Mouse (Mus musculus): ENCODE measurements around the gene Thada.
"Not testable (repeated sequence)": the region's sequence is repeated elsewhere in the genome, so short reads cannot be mapped to it uniquely, and the experiment has no call there.

Thada gene

DNA sequence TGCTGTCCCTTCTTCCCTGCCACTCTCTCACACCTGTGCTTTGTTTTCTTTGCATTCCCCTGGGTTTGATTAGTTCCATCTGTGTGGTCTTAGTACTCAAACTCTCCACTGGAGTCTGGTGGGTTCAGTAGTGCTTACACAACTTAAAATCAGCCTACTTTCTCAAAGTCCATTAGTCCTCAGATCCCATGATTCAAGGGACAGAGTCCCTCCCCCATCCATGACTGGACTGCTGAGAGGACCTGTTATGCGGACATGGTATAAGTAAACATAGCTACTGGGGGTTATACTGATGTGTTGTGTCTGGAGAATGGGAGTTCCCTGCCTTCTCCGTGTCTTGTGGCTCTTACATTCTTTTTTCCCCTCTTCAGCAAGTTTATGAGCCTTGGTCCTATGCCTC, 237.8 kb downstream of the Thada start:
- CTCF ChIA-PET: no interaction called here

DNA sequence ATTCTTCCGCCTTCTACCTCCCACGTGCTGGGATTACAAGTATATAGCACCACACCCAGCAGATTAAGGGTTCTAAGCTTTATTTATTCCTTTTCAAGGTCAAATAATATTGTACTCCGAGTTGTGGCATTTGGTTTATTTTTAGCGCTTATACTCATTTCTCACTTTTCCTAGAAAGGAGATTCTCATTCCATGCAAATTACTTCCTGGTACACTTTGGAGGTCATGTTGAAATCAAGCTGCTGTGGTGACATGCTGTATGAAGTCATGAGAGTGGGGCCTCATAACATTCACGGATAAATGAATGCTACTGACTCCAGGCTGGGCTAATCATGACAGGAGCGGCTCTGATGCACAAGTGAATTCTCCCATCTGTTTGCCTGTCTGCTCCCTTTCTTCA, 239.3 kb downstream of the Thada start:
- CTCF ChIA-PET: no interaction called here

DNA sequence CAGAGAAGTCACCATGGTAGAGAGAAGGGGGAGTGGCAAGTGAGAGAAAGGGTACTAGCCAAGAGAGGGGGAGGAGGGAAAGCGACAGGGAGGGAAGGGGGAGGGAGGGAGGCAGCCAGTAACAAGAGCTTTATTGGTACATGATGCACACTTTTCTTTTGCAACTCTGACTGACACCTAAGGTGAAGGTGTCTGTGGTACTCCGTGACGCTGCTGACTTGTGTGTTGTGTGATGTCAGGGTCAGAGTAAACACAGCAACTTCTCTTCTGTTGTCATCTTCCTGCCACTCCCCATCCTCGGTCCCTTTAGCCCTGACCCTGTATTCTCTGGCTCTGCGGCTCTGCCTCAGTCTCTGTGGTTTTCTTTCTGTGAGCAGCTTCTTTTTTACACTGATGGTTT, 239.8 kb downstream of the Thada start:
- CTCF ChIA-PET: no interaction called here

DNA sequence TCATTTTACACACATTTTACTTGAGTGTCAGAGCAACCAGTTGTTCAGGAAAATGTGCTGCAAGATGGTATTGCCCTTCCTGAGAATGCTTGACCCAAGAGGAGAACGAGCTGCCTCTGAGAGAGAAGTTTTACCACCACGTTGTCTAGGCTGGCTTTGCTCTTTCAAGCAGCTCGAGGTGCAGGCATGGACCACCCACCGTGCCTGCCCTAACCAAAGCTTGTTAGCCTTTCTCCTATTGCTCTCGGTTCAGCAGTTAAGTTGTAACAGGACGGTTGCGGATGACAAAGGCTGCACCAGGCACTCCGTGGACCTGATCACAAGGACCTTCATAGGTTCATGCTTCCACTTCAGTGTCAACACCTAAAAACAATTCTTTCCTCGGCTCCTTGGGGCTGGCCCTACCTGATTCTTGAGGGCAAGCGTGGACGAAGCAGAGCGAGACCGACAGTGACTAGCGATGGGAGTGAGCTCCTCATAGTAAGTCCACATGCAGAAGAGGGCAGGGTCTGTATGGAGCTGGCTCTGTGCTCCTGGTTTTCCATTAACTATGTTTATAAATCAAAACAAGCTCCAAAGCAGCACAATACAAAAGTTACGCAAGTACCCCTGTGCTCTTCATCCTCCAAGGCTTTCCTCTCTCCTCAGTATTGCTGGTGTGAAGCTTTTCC, 241.7 kb downstream of the Thada start:
- CTCF ChIA-PET: interaction anchor here (0.5 kb wide), 1 partner anchor 518 kb away, joined by 4 read pairs; no protein-coding TSS in a partner anchor

DNA sequence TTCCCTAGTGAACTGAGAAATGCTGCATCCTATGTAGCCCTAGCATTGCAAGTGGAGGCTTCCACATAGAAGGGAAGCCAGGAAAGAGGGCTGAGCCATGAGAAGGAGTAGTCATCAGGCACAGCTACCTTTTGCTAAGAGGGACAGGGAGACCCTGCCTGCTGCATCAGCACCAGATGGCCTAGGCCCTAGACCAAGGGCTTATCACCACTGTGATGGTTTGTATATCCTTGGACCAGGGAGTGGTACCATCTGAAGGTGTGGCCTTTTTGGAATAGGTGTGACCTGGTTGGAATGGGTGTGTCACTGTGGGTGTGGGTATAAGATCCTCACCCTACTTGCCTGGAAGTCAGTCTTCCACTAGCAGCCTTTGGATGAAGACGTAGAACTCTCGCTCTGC, 247.2 kb downstream of the Thada start:
- CTCF ChIA-PET: not testable (repeated sequence)

DNA sequence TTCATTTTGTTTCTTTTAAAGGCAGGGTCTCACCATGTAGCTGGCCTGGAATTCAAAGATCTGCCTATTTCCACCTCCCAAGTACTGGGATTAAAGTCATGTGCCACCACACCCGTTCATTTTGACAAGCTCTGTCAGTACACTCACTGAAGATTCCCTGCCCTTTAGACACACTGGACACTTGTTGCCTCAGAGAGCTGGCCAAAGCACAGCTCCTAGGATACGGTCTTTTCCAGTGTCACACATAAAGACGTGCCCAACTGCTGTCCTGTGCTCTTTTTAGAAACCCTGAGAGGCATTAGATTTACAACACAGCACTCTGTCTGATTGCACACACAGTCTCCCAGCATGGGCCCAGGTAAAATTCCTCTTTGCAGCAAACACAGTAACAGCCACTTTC, 248.3 kb downstream of the Thada start:
- CTCF ChIA-PET: no interaction called here

DNA sequence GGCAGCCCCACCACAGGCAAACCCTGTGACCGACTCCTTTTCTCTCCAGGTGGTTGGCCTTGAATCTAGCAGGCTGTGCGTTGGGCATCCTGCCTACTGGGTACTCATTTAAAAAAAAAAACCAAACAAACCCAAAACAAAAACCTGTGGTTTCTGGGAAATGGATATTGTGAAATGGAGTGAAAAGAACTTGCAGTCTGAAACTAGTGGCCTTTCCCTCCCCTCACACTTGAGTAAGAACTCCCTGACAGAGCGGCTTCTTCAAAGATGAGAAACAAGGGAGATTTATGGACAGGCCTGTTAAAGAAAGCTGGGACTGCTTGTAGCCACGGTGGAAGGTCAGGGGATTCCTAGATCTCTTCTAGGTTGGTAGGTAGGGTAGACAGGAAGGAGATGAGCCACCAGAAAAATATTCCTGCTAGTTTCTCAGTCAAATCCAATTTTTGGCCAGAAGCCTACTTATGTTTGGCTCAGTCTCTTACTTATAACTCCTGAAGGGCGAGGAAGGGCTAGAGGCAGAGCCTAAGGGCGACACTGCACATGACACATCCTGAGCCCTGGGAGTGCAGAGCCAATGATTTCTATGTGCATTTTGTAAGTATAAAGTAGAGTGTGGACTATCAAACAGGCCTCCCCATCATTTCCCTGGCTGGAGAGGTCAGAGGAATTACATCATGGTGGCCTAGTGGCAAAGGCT, 250.6 kb downstream of the Thada start:
- CTCF ChIA-PET: no interaction called here

DNA sequence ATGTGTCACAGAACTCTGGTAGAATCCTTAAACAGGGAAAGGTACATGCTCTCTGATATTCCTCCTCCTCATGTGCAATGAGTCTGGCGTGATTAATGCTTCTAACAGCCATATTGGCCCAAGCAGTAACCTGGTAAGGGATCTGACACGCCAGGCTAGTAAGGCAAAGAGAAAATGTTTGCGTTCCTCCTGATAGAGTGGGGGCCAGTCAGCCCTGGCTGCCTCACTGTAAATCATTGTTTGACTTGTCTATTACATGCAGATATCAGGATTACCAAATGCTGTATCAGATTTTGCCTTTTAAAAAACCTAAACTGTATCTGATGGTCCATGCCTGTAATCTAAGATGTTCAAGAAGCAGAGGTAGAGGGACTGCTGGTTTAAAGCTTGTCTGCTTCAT, 252.5 kb downstream of the Thada start:
- CTCF ChIA-PET: no interaction called here

DNA sequence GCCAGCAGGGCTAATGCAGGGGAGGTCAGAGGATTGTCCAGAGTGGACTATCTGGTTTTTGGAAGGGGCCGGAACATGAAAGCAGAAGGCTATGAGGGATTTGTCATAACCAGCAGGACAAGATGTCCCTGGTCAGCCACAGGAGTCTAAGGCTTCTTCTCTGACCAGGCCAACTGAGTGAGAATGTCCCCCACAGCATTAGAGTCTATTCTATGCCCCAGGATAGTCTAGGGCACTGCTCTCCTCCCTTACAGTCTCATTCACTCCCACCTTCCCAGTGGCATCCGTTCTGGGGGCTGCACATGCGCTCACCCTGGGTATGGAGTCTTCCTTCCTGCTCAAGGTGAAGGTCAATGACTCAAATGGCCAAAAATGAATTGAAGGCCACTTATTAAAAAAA, 258.4 kb downstream of the Thada start:
- CTCF ChIA-PET: no interaction called here

DNA sequence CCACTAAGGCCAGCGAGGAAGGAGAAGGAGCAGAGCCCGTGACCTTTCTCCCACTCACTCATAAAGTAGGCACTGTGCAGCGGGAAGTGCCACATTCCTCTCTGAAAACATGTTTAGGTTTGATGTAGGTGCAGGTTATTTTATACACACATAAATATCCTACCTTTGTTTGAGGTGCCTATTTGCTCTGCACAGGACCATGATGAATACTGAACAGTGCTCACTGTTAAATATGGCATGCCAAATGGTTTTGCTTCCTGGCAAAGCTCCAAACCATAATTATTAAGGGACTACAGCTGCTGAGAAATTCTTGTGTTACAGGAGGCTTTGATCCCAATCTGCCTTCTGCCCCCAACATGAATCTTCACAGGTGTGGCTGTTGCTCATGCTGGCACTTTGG, 259.8 kb downstream of the Thada start:
- CTCF ChIA-PET: no interaction called here

DNA sequence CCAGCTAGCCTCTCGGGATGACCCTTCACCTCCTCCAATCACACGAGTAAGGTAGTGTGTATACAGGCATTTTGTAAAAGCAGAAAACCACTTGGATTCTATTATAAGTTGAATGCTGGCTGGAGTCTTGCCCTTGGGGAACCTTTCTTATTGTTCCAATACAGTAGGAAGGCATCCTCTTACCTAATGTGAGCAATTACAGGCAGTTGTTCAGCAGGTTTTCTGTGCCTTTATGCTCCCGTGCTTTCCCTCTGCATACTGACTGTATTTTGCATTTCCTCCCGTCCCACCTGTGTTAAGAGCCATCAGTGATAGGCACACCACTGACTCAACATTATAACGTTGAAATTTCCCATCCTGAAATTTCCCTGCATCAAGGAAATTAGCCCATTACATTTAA, 261.0 kb downstream of the Thada start:
- CTCF ChIA-PET: interaction anchor here (0.6 kb wide), 1 partner anchor 33 kb away, joined by 4 read pairs; no protein-coding TSS in a partner anchor

DNA sequence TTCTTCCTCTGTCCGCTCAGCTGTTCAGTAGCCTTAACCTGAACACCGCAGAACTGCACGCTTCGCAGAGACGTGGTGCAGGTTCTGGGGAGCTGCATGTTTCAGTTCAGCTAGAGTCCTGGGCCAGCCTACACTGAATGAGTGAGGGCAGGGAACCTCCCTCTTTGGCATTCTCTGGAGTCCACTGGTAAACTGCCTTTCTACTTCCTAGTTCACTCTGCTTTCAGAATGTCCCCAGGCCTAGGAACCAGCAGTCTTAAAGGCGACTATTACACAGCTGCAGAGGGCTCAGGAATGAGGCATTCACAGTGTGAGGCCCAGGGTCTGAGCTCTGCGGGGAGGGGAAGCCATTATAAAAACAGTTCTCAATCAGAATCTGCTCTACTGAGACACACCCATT, 262.7 kb downstream of the Thada start:
- CTCF ChIA-PET: interaction anchor here (0.6 kb wide), 1 partner anchor 207 kb away, joined by 4 read pairs; no protein-coding TSS in a partner anchor

DNA sequence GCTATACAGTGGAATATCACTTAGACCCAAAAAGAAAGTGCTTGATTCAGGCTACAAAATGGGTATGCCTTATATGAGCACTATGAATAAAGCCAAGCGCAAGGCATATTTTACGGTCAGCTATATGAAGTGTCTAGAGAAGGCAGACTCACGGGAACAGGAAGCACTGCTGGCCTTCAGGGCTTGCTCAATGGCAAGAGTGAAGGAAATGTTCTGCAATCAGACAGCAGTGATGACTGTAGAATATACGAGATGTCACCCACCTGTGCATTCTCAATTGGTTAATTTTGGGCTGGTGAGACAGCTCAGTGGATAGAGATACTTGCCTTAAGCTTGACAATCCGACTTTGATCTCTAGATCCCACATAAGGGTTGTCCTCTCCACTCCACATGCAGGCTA, 264.8 kb downstream of the Thada start:
- CTCF ChIA-PET: interaction anchor here (0.7 kb wide), 1 partner anchor 37 kb away, joined by 5 read pairs; no protein-coding TSS in a partner anchor

DNA sequence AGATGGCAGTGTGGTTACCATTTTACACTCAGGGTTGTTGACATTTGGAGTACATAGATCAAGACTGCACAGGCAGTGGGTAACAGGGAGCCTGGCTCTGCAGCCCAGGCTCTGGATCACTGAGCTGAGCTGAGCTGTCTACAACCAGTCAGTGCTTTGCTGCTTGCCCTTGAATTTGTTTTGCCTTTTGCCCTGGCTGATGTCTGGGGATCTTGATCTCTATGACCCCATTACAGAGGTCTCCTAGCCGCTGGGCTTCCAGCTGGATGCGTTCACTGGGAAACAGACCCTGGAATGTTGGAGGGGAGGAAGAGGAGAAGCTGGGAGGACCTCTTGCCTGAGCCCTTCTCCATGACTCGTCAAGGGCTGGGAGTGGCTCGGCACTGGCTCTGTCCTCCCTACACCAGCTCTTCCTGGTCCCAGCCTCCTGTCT, 268.1 kb downstream of the Thada start:
- CTCF ChIA-PET: no interaction called here

DNA sequence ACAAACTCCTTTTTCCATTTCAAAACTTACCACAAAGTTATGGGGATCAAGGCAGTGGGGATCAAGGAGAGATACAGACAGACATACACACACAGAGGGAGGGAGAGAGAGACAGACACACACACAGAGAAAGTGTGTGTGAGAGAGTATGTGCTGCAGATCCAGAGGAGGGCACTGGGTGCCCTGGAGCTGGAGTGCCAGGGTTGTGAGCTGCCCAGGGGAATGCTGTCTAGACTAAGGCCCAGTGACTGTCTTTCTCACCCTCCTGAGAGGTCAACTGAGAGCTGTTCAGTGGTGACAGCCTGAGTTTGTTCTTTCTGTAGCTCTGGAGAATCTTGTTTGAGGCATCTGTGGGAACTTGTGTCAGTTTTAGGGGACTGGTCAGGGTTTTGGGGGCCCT, 269.7 kb downstream of the Thada start:
- CTCF ChIA-PET: no interaction called here

DNA sequence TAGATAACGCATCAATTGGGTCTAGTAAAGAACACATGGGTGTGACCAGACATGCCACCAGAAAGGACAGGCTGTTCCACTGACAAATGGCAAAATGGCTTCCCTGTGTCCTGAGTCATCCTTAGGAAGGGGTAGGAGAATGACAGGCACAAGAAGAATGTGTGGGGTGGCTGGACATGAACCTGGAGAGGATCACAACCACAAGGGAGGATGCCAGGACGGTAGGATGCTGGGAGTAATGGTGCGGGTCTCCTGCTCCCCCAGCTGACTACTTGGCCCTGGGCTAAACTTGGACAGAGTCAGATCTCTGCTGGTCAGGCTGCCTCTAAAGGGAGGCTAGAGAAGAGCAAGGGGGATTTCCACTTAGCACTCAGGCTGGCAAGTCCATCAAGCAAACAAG, 270.2 kb downstream of the Thada start:
- CTCF ChIA-PET: no interaction called here

DNA sequence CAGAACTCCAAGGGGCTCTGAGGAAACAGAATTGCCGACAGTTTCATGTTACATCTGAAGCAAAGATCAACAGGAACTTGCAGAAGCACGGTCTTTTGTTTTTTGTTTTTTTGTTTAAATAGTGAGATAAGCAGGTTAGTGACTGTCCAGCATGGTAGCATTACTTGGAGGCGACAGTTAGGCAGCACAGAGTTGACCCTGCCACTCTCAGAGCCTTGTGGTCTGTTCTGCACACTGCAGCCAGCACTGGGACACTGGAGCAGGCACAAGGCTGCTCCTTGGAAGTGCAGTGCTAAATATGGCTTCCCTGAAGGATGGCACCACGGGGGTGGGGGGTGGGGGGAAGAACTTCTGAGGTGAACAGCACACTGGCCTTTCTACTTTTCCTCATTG, 271.0 kb downstream of the Thada start:
- CTCF ChIA-PET: interaction anchor here (0.6 to 0.8 kb wide), 2 partner anchors 187 to 218 kb away, joined by 3 to 4 read pairs; no protein-coding TSS in a partner anchor

DNA sequence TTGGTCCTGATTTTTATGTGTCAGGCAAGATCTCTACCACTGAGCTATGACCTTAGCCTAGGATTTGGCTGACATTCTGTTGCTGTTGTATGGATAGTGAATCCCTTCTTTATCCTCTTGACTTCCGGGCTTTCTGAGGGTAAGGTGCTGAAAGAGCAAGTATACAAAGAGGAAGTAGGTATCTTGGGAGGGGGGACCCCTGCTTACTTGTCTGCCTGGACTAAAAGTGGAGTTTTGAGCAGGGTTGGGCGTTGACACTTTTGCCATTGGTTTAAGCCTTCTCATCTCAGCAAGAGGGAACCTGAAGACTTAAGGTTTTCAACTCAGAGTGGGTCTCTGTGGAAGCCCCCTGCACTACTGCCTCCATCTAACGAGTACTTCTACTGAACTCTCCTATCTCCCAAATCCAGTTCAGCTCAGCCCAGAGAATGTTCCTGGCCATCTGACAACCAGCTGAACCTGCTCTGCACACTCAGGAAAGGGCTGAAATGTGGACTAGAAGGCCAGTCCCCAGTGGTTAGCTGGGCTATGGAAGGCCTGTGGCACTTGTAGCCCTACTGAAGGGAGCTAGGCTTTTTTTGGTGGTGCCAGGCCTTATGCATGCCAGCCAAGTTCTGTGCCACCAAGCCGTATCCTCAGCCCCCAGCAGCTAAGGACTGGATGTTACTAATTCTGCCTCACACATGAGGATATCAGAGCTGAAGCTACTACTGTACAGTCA, 271.6 kb downstream of the Thada start:
- CTCF ChIA-PET: interaction anchor here (0.6 to 0.8 kb wide), 2 partner anchors 188 to 217 kb away, joined by 3 to 4 read pairs; no protein-coding TSS in a partner anchor

DNA sequence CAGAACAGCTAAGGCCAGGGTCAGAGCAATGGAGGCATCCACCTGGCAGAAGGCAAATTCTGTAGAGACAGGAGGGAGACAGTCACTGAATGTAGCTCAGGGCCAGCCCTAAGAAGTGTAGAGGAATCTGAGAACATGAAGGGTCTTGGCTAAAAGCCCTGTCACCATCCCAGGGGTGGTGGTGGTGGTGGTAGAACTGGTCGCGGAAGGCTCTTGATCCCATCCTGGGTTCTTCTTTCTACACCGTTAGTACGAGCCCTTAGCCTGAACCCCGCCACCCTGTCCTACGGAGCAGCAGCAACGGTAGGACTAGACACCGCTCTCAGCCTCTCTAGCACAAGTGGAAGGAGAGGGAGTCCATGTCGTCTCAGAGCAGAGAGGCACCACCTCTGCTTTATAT, 272.6 kb downstream of the Thada start:
- CTCF ChIA-PET: no interaction called here

DNA sequence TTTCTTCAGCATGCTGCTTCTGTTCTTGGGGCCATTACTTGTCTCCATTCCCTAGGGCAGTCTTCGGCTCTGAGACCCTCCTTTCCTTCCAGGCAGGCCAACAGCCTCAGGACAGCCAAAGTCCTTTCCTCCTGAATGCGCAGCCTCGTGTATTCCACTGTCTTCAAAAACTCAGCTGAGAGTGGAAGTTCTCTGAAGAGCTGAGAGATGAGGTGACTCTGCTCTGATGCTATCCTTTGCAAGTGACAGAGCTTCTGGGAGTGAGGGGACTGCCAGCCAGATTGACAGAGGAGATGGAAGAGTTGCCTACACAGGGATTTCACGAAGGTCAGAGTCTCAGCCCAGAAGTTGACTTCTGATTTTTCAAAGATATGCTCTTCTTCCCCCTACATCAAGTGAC, 274.1 kb downstream of the Thada start:
- CTCF ChIA-PET: interaction anchor here (0.6 kb wide), 1 partner anchor 267 kb away, joined by 3 read pairs; no protein-coding TSS in a partner anchor

DNA sequence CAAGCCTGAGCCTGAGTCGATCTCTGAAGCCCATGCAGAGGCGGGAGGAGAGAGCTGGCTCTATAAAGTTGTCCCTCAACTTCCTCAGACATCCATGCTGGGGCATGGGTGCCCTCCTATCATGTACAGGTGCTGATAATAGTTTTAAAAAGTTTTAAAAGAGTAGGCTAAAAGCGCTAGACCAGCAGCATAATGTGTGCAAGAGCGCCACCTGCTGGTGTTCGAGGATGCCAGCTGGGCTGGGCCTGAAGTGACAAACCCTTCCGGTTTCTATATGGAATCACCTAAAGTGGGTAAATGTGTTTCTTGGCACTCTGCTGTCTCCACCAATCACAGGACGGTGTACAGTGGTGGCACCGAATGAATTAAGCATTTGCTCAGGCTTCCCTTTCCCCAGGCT, 275.1 kb downstream of the Thada start:
- CTCF ChIA-PET: interaction anchor here (0.5 to 4.0 kb wide), 5 partner anchors 41 to 168 kb away, joined by 3 to 31 read pairs (median 6); no protein-coding TSS in a partner anchor

DNA sequence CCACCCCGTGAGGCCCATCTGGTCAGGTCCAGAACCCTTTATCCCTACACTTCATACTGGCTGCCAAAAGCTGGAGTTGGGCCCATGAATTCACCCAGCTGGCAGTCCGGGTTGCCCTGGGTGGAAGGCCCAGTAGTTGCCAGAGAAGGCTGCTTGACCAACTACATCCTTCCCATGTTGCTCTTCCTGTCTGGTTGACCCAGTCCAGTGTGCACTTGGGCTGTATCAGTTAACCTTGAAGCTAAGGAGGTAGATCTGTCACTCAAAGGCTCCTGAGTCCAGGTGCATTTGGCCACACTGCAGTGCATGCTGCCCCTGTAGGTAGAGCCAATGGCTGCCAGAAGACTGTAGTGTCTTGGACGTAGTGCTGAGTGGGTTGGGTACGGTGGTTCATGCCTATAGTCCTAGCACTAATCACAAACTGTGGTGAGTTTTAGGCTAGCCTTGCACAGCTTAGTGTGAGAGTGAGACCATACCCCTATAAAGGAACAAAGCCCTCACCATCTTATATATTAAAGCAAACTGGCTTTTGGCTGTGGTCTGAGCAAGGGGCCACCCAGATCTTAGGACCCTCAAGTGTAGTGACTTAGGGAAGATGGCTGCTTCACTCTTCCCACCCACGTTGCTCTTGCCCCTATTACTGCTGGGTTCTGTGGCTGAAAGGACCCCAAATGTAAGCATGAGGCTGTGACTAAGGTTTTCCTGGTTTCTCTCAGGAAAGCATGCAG, 276.7 kb downstream of the Thada start:
- CTCF ChIA-PET: interaction anchor here (0.6 to 4.0 kb wide), 6 partner anchors 63 to 342 kb away, joined by 3 to 31 read pairs (median 6); no protein-coding TSS in a partner anchor

Measured in spleen, embryonic (tissue).